Mouse (Mus musculus) liver, embryonic 14.5 days (tissue): ENCODE data around the gene Map4k5. TPM values are rescaled to one million over a fixed set of nuclear protein-coding genes. Genes with fewer than 3 reads are reported as not detected.

Experiments
- ATAC-seq: fragments of 200-750 bp; cut with Nextera tagmentation; 2 replicates; pipeline ENCODE4 v1.8.0; 2017; ENCODE audit warnings: moderate number of reproducible peaks, mild to moderate bottlenecking, moderate library complexity; ENCODE audit not compliant: insufficient read depth
- DNase-seq, 3 experiments: peaks; one replicate each; pipeline ENCODE4 v3.0.0-alpha.2; 2012 to 2013; ENCODE audit warnings: low read depth in 3 of 3, low spot score in 3 of 3
- H3K27ac ChIP-seq: fragments of 300-500 bp; sonication (generic); 2 replicates; pipeline ENCODE4 v1.5.1; 2014; ENCODE audit warnings: moderate library complexity, mild to moderate bottlenecking, control low read depth, inconsistent platforms
- H3K27me3 ChIP-seq: fragments of 300-500 bp; sonication (generic); 2 replicates; pipeline ENCODE4 v1.6.1; 2014; ENCODE audit warnings: mild to moderate bottlenecking, low read length, moderate library complexity; ENCODE audit not compliant: control insufficient read depth, insufficient read depth
- H3K36me3 ChIP-seq: fragments of 300-500 bp; sonication (generic); replicated peaks from 2 replicates; pipeline ENCODE4 v1.6.1; 2014; ENCODE audit warnings: low read depth; ENCODE audit not compliant: control insufficient read depth, insufficient read depth
- H3K4me1 ChIP-seq, 2 experiments: fragments of 200-500 bp in 1 of 2; fragments of 300-500 bp in 1 of 2; sonication (generic) in 1 of 2; replicated peaks; 2 replicates each; pipeline ENCODE4 v1.6.1; 2012 to 2014; ENCODE audit warnings: antibody characterized with exemption in 1 of 2, inconsistent platforms in 1 of 2, low read length in 1 of 2; ENCODE audit not compliant: control insufficient read depth in 2 of 2, insufficient read depth in 2 of 2
- H3K4me2 ChIP-seq: fragments of 300-500 bp; sonication (generic); 2 replicates; pipeline ENCODE4 v1.6.1; 2014; ENCODE audit warnings: low read depth, mild to moderate bottlenecking, control low read depth, moderate library complexity
- H3K4me3 ChIP-seq, 2 experiments: fragments of 200-500 bp in 1 of 2; fragments of 300-500 bp in 1 of 2; sonication (generic) in 1 of 2; 2 replicates each; pipeline ENCODE4 v1.5.1; 2012 to 2014; ENCODE audit warnings: low read depth in 2 of 2, low read length in 2 of 2, mild to moderate bottlenecking in 2 of 2, control low read depth in 1 of 2, inconsistent platforms in 1 of 2, moderate library complexity in 1 of 2; ENCODE audit not compliant: insufficient read depth in 1 of 2
- H3K9ac ChIP-seq: fragments of 300-500 bp; sonication (generic); replicated peaks from 2 replicates; pipeline ENCODE4 v1.6.1; 2014; ENCODE audit warnings: mild to moderate bottlenecking, control low read depth, moderate library complexity
- H3K9me3 ChIP-seq: fragments of 300-500 bp; sonication (generic); 2 replicates; pipeline ENCODE4 v1.6.1; 2016; ENCODE audit warnings: low read length, mixed read lengths; ENCODE audit not compliant: control insufficient read depth
- CTCF ChIP-seq: IDR thresholded peaks from 2 replicates; pipeline ENCODE4 v1.5.1; 2016; ENCODE audit warnings: antibody characterized with exemption, low read depth, control low read depth
- EP300 ChIP-seq: IDR thresholded peaks from 2 replicates; pipeline ENCODE4 v1.6.1; 2016; ENCODE audit warnings: antibody characterized with exemption, low read depth
- WGBS: fragments of 180-500 bp; shearing (Covaris S2); extraction: QIAGEN DNeasy Blood & Tissue Kit; methylation state at CpG from one replicate; pipeline ENCODE4 v1.1.7; 2014; ENCODE audit not compliant: insufficient replicate concordance; 5-methylcytosine and 5-hydroxymethylcytosine counted together
- polyA plus RNA-seq, 2 experiments: library from polyadenylated mRNA; depleted of rRNA in 1 of 2; stranded (reverse) in 1 of 2; unstranded in 1 of 2; fragments of >200 nt; fragmentation: Nextera tagmentation in 1 of 2; extraction: Ambion mirVana in 1 of 2; gene quantifications; 2 replicates each; pipeline versions ENCODE4 v1.2.1 to v1.2.3; 2012 to 2014

The Map4k5 gene
- polyA plus RNA-seq, 2 experiments = 13.6 to 26.9 TPM

GRCm38 (mm10) chr12:69926716-69927115, 33.7 kb upstream of the Map4k5 start:
- H3K27ac ChIP-seq = no peak overlapping the region
- ATAC-seq = peak; percentile 65; the same call in 1 of the 2 replicates
- DNase-seq = peak; percentile 41 to 47 (median 46)
- no peaks in the 10 kb centered on the region for H3K36me3 ChIP-seq
- 0 out of 2 replicates have a peak, but pooled peaks have one; percentile 38 for TF ChIP-seq EP300
- no peak for TF ChIP-seq CTCF
- 0 out of 4 replicates have a peak overlapping the region, but pooled peaks of 1 of the 2 experiments have one; percentile 8 for H3K4me3 ChIP-seq
- no peaks in the 10 kb centered on the region for H3K27me3 ChIP-seq
- H3K4me2 ChIP-seq = peak overlapping the region; percentile 14
- 24% methylated on average over 7 of the region's 7 CpGs for WGBS
- H3K9me3 ChIP-seq = no peaks in the 10 kb centered on the region
- no peak overlapping the region for H3K9ac ChIP-seq
- peaks cover 7 to 21% of the 10 kb centered on the region in 2 experiments; a peak in 3 of 4 replicates for H3K4me1 ChIP-seq

- H3K27ac ChIP-seq = no peak overlapping the region
Observed at GRCm38 (mm10) chr12:69924012-69924411, 31.0 kb upstream of the Map4k5 start.

GRCm38 (mm10) chr12:69923603-69924002, 30.6 kb upstream of the Map4k5 start:
- no peaks in the 10 kb centered on the region for H3K9me3 ChIP-seq
- H3K36me3 ChIP-seq = no peaks in the 10 kb centered on the region
- DNase-seq (peak in 1 of 3 experiments; percentile 16), ATAC-seq (peak; percentile 73)
- TF ChIP-seq EP300 = peak; percentile 19; the same call in 1 of the 2 replicates
- TF ChIP-seq CTCF = no peak
- H3K4me1 ChIP-seq = peaks cover 7 to 21% of the 10 kb centered on the region in 2 experiments; a peak in 3 of 4 replicates
- no peaks in the 10 kb centered on the region for H3K27me3 ChIP-seq
- no peak overlapping the region for H3K4me2 ChIP-seq
- 17% methylated on average over 3 of the region's 3 CpGs for WGBS
- no peak overlapping the region for H3K4me3 ChIP-seq
- no peak overlapping the region; the same call in 1 of the 2 replicates for H3K27ac ChIP-seq
- no peak overlapping the region for H3K9ac ChIP-seq

More at GRCm38 (mm10) chr12:69924012-69924411, 31.0 kb upstream of the Map4k5 start:
- Histone ChIP-seq H3K27me3 (no peaks in the 10 kb centered on the region), H3K4me2 (no peak overlapping the region), H3K36me3 (no peaks in the 10 kb centered on the region), H3K9me3 (no peaks in the 10 kb centered on the region), H3K4me3 (no peak overlapping the region), H3K4me1 (peaks cover 7 to 21% of the 10 kb centered on the region in 2 experiments; a peak in 3 of 4 replicates), H3K9ac (no peak overlapping the region)
- WGBS = 6% methylated on average over 5 of the region's 5 CpGs
- TF ChIP-seq CTCF = peak; percentile 83
- TF ChIP-seq EP300 = peak; percentile 2; the same call in 1 of the 2 replicates
- ATAC-seq (peak; percentile 47; the same call in 1 of the 2 replicates), DNase-seq (peak; percentile 44 to 51 (median 48))

GRCm38 (mm10) chr12:69923128-69923527, 30.1 kb upstream of the Map4k5 start:
- Histone ChIP-seq H3K36me3 (no peaks in the 10 kb centered on the region), H3K4me3 (no peak overlapping the region), H3K9me3 (no peaks in the 10 kb centered on the region), H3K27me3 (no peaks in the 10 kb centered on the region), H3K4me2 (no peak overlapping the region), H3K4me1 (peaks cover 7 to 21% of the 10 kb centered on the region in 2 experiments; a peak in 3 of 4 replicates), H3K27ac (no peak overlapping the region; the same call in 1 of the 2 replicates), H3K9ac (no peak overlapping the region)
- DNase-seq = no peak
- 47% methylated on average over 3 of the region's 3 CpGs for WGBS
- no peak for TF ChIP-seq CTCF
- no peak for TF ChIP-seq EP300
- 0 out of 2 replicates have a peak, but pooled peaks have one; percentile 18 for ATAC-seq

GRCm38 (mm10) chr12:69922099-69922498, 29.1 kb upstream of the Map4k5 start:
- Histone ChIP-seq H3K36me3 (no peaks in the 10 kb centered on the region), H3K9me3 (no peaks in the 10 kb centered on the region), H3K27ac (no peak overlapping the region), H3K4me1 (peaks cover 7 to 21% of the 10 kb centered on the region in 2 experiments; a peak in 3 of 4 replicates), H3K9ac (no peak overlapping the region), H3K4me3 (no peak overlapping the region), H3K27me3 (no peaks in the 10 kb centered on the region), H3K4me2 (no peak overlapping the region)
- ATAC-seq = no peak
- TF ChIP-seq EP300 (no peak), CTCF (no peak)
- WGBS = 73% methylated on average over 1 of the region's 1 CpGs
- DNase-seq = no peak
